ENCODE assay signal across 11 mouse cellular contexts in genomic region chr11:95232329-95232696, GRCm38 (mm10). TPM values are rescaled to one million over a fixed set of nuclear protein-coding genes. Genes with fewer than 3 reads are reported as not detected.
DNase-seq lines count a peak whose midpoint lies in the region; ATAC-seq and TF ChIP-seq lines count a peak whose summit lies in the region.
"Had no signal": no experiment of that assay in that cellular context is flagged by ENCODE, and none has a peak within 500 bp of the region (broad histone marks: within the 10 kb centered on the region; RNA-seq: fewer than 3 reads in every experiment).

No protein-coding gene starts in this region.

- H3K9me3 ChIP-seq in embryonic facial prominence, embryonic 13.5 days, result no peaks in the 10 kb centered on the region
- no peaks in the 10 kb centered on the region for H3K9me3 ChIP-seq in forebrain, embryonic 15.5 days
- no peaks in the 10 kb centered on the region for H3K9me3 ChIP-seq in limb, embryonic 14.5 days (ENCODE audit: control insufficient read depth, low read length)

- WGBS in embryonic facial prominence, embryonic 13.5 days, result 39% methylated on average over 6 of the region's 6 CpGs
- 34% methylated on average over 6 of the region's 6 CpGs for WGBS in forebrain, embryonic 15.5 days
- WGBS in limb, embryonic 14.5 days, result 45% methylated on average over 6 of the region's 6 CpGs

- no peaks in the 10 kb centered on the region for H3K27me3 ChIP-seq in embryonic facial prominence, embryonic 13.5 days
- H3K27me3 ChIP-seq in forebrain, embryonic 15.5 days, result no peaks in the 10 kb centered on the region
- no peaks in the 10 kb centered on the region for H3K27me3 ChIP-seq in limb, embryonic 14.5 days (ENCODE audit: control insufficient read depth, insufficient read depth, low read length)

- peaks cover 23% of the 10 kb centered on the region for H3K4me1 ChIP-seq in embryonic facial prominence, embryonic 13.5 days
- 0 out of 2 replicates have a peak, but pooled peaks cover 4% of the 10 kb centered on the region for H3K4me1 ChIP-seq in forebrain, embryonic 15.5 days
- H3K4me1 ChIP-seq in limb, embryonic 14.5 days (ENCODE audit: control insufficient read depth, insufficient read depth, low read length), result no peaks in the 10 kb centered on the region; the same call in 1 of the 2 replicates

- no peak overlapping the region for H3K27ac ChIP-seq in embryonic facial prominence, embryonic 13.5 days
- H3K27ac ChIP-seq in forebrain, embryonic 15.5 days (replicated peaks), result no peak overlapping the region
- H3K27ac ChIP-seq in limb, embryonic 14.5 days (replicated peaks; ENCODE audit: low read depth, low read length), result no peak overlapping the region
- no peak overlapping the region for H3K27ac ChIP-seq in gastrocnemius, adult 2 months

- no peak overlapping the region for H3K9ac ChIP-seq in embryonic facial prominence, embryonic 13.5 days
- no peak overlapping the region for H3K9ac ChIP-seq in forebrain, embryonic 15.5 days (replicated peaks)
- H3K9ac ChIP-seq in limb, embryonic 14.5 days (ENCODE audit: low read depth, low read length, severe bottlenecking), result no peak overlapping the region

- TF ChIP-seq POLR2A in limb, embryonic 14.5 days (IDR thresholded peaks at IDR 0.05; ENCODE audit: borderline replicate concordance, extremely low read depth, insufficient read depth, insufficient read length), result no peak

- ATAC-seq in embryonic facial prominence, embryonic 13.5 days (ENCODE audit: insufficient number of reproducible peaks, insufficient read depth, low FRiP score, low TSS enrichment, low read depth), result no peak
- ATAC-seq in forebrain, embryonic 15.5 days (replicated peaks), result 0 out of 2 replicates have a peak, but pooled peaks have one; percentile 8
- no peak for ATAC-seq in limb, embryonic 14.5 days (ENCODE audit: low FRiP score, low read depth)

- DNase-seq in kidney, adult 18-20 months, result peak; percentile 13
- no peak for DNase-seq in kidney, postnatal 14 days
- DNase-seq in limb, embryonic 14.5 days (ENCODE audit: low spot score), result no peak
- DNase-seq in adrenal gland, postnatal 4 days (ENCODE audit: low spot score in 2 of 2), result no peak
- no peak for DNase-seq in gastrocnemius, adult 2 months
- no peak for DNase-seq in thymus, postnatal 10 days (ENCODE audit: low spot score in 2 of 2)

- no peak for TF ChIP-seq CTCF in gastrocnemius, adult 2 months (IDR thresholded peaks at IDR 0.05)

- peak overlapping the region; percentile 51 for H3K4me2 ChIP-seq in embryonic facial prominence, embryonic 13.5 days
- peak overlapping the region; percentile 32; the same call in 1 of the 2 replicates for H3K4me2 ChIP-seq in forebrain, embryonic 15.5 days (replicated peaks)
- no peak overlapping the region for H3K4me2 ChIP-seq in limb, embryonic 14.5 days (replicated peaks; ENCODE audit: low read depth, low read length, severe bottlenecking)

- peak overlapping the region; percentile 14; the same call in 1 of the 2 replicates for H3K4me3 ChIP-seq in embryonic facial prominence, embryonic 13.5 days
- 0 out of 2 replicates have a peak overlapping the region, but pooled peaks have one; percentile 13 for H3K4me3 ChIP-seq in forebrain, embryonic 15.5 days
- 0 out of 2 replicates have a peak overlapping the region, but pooled peaks have one; percentile 15 for H3K4me3 ChIP-seq in limb, embryonic 14.5 days (replicated peaks; ENCODE audit: low read length)
- H3K4me3 ChIP-seq in gastrocnemius, adult 2 months, result no peak overlapping the region; the same call in 1 of the 2 replicates

- H3K36me3 ChIP-seq in embryonic facial prominence, embryonic 13.5 days, result no peaks in the 10 kb centered on the region
- H3K36me3 ChIP-seq in forebrain, embryonic 15.5 days, result no peaks in the 10 kb centered on the region
- H3K36me3 ChIP-seq in limb, embryonic 14.5 days (ENCODE audit: control insufficient read depth, insufficient read depth, low read length), result no peaks in the 10 kb centered on the region

- intact Hi-C loops in gastrocnemius, adult 2 months (cut with DNase I), result loop anchor here (1.0 kb wide), 1 partner anchor 115 kb away; no protein-coding TSS in a partner anchor

RNA-seq across cellular contexts. Expression of gene Tac4, which starts 29.0 kb away (rescaled TPM):
- not detected in 2 replicates for polyA plus RNA-seq in embryonic facial prominence, embryonic 13.5 days (2015; fragmentation: Nextera tagmentation; extraction: Ambion mirVana)
- polyA plus RNA-seq in forebrain, embryonic 15.5 days (2015; fragmentation: Nextera tagmentation; extraction: Ambion mirVana), result not detected in 2 replicates
- polyA plus RNA-seq in limb, embryonic 14.5 days (2012; rRNA removed), result 0.08 TPM in 1 of 2 replicates, not detected in the other
- not detected in 2 replicates for polyA plus RNA-seq in limb, embryonic 14.5 days (2014; fragmentation: Nextera tagmentation; extraction: Ambion mirVana)
- total RNA-seq in adrenal gland, postnatal 4 days (2021), result under 1 TPM in 1 of 2 experiments, not detected in 1; 0.22 TPM
- total RNA-seq in gastrocnemius, adult 2 months (2021), result not detected
- total RNA-seq: gastrocnemius, adult 8-10 months; left cerebral cortex, postnatal 14 days had no signal
- polyA plus RNA-seq: urinary bladder, adult 2 months had no signal
